Mouse (Mus musculus): Measurements from ENCODE around the gene Asic2. TPM values are rescaled to one million over a fixed set of nuclear protein-coding genes. Genes with fewer than 3 reads are reported as not detected.
A peak's percentile ranks its signal among the peaks of the same experiment; 100 is the strongest.

Asic2 gene
- polyA plus RNA-seq, 1 experiment from 2014 or later, result 0.47 TPM

GRCm38 (mm10) chr11:81570406-81570805 is 397.9 kb downstream of the Asic2 start:
- Histone ChIP-seq H3K4me2 (replicated peaks; ENCODE audit: low read depth) (no peak overlapping the region), H3K9ac (ENCODE audit: low read length) (no peak overlapping the region), H3K4me3 (ENCODE audit: low read depth, low read length) (no peak overlapping the region), H3K27me3 (ENCODE audit: control insufficient read depth, insufficient read depth, low read length) (no peaks in the 10 kb centered on the region), H3K36me3 (ENCODE audit: control insufficient read depth, insufficient read depth, low read length) (no peaks in the 10 kb centered on the region), H3K4me1 (replicated peaks; ENCODE audit: control insufficient read depth, insufficient read depth) (no peaks in the 10 kb centered on the region), H3K9me3 (ENCODE audit: control insufficient read depth, low read length) (no peaks in the 10 kb centered on the region), H3K27ac (replicated peaks) (no peak overlapping the region)
- WGBS, result 58% methylated on average over 3 of the region's 3 CpGs
- no peak for TF ChIP-seq EP300 (optimal IDR thresholded peaks at IDR 0.05)
- no peak for TF ChIP-seq CTCF (IDR thresholded peaks at IDR 0.05; ENCODE audit: low read depth)
- DNase-seq (ENCODE audit: low spot score) (no peak), ATAC-seq (ENCODE audit: low FRiP score, low TSS enrichment) (no peak)

GRCm38 (mm10) chr11:81564857-81565256 is 403.4 kb downstream of the Asic2 start:
- Histone ChIP-seq H3K4me3 (ENCODE audit: low read depth, low read length) (no peak overlapping the region), H3K36me3 (ENCODE audit: control insufficient read depth, insufficient read depth, low read length) (no peaks in the 10 kb centered on the region), H3K4me1 (replicated peaks; ENCODE audit: control insufficient read depth, insufficient read depth) (no peaks in the 10 kb centered on the region), H3K27ac (replicated peaks) (no peak overlapping the region), H3K9me3 (ENCODE audit: control insufficient read depth, low read length) (no peaks in the 10 kb centered on the region), H3K27me3 (ENCODE audit: control insufficient read depth, insufficient read depth, low read length) (no peaks in the 10 kb centered on the region), H3K9ac (ENCODE audit: low read length) (no peak overlapping the region), H3K4me2 (replicated peaks; ENCODE audit: low read depth) (no peak overlapping the region)
- ATAC-seq (ENCODE audit: low FRiP score, low TSS enrichment) (no peak), DNase-seq (ENCODE audit: low spot score) (no peak)
- TF ChIP-seq CTCF (IDR thresholded peaks at IDR 0.05; ENCODE audit: low read depth) (no peak), EP300 (optimal IDR thresholded peaks at IDR 0.05) (no peak)
- 81% methylated on average over 3 of the region's 3 CpGs for WGBS

GRCm38 (mm10) chr11:81560374-81560773 is 407.9 kb downstream of the Asic2 start:
- Histone ChIP-seq H3K27me3 (ENCODE audit: control insufficient read depth, insufficient read depth, low read length) (no peaks in the 10 kb centered on the region), H3K4me2 (replicated peaks; ENCODE audit: low read depth) (no peak overlapping the region), H3K9me3 (ENCODE audit: control insufficient read depth, low read length) (no peaks in the 10 kb centered on the region), H3K36me3 (ENCODE audit: control insufficient read depth, insufficient read depth, low read length) (no peaks in the 10 kb centered on the region), H3K4me3 (ENCODE audit: low read depth, low read length) (no peak overlapping the region), H3K4me1 (replicated peaks; ENCODE audit: control insufficient read depth, insufficient read depth) (no peaks in the 10 kb centered on the region), H3K27ac (replicated peaks) (no peak overlapping the region), H3K9ac (ENCODE audit: low read length) (no peak overlapping the region)
- TF ChIP-seq EP300 (optimal IDR thresholded peaks at IDR 0.05) (no peak), CTCF (IDR thresholded peaks at IDR 0.05; ENCODE audit: low read depth) (no peak)
- ATAC-seq (ENCODE audit: low FRiP score, low TSS enrichment), result no peak
- 71% methylated on average over 1 of the region's 1 CpGs for WGBS
- no peak for DNase-seq (ENCODE audit: low spot score)

GRCm38 (mm10) chr11:81543189-81543588 is 425.1 kb downstream of the Asic2 start:
- H3K4me3 ChIP-seq (ENCODE audit: low read depth, low read length), result no peak overlapping the region
- no peaks in the 10 kb centered on the region for H3K27me3 ChIP-seq (ENCODE audit: control insufficient read depth, insufficient read depth, low read length)
- ATAC-seq (ENCODE audit: low FRiP score, low TSS enrichment) (no peak), DNase-seq (ENCODE audit: low spot score) (no peak)
- H3K9me3 ChIP-seq (ENCODE audit: control insufficient read depth, low read length), result no peaks in the 10 kb centered on the region
- WGBS, result 69% methylated on average over 6 of the region's 6 CpGs
- no peak overlapping the region for H3K9ac ChIP-seq (ENCODE audit: low read length)
- no peaks in the 10 kb centered on the region for H3K4me1 ChIP-seq (replicated peaks; ENCODE audit: control insufficient read depth, insufficient read depth)
- no peaks in the 10 kb centered on the region for H3K36me3 ChIP-seq (ENCODE audit: control insufficient read depth, insufficient read depth, low read length)
- no peak overlapping the region for H3K4me2 ChIP-seq (replicated peaks; ENCODE audit: low read depth)
- H3K27ac ChIP-seq (replicated peaks), result no peak overlapping the region
- TF ChIP-seq EP300 (optimal IDR thresholded peaks at IDR 0.05) (no peak), CTCF (IDR thresholded peaks at IDR 0.05; ENCODE audit: low read depth) (no peak)

- Histone ChIP-seq H3K4me1 (replicated peaks; ENCODE audit: control insufficient read depth, insufficient read depth) (no peaks in the 10 kb centered on the region), H3K36me3 (ENCODE audit: control insufficient read depth, insufficient read depth, low read length) (no peaks in the 10 kb centered on the region), H3K9ac (ENCODE audit: low read length) (no peak overlapping the region), H3K27me3 (ENCODE audit: control insufficient read depth, insufficient read depth, low read length) (no peaks in the 10 kb centered on the region), H3K27ac (replicated peaks) (no peak overlapping the region), H3K4me3 (ENCODE audit: low read depth, low read length) (no peak overlapping the region), H3K4me2 (replicated peaks; ENCODE audit: low read depth) (no peak overlapping the region), H3K9me3 (ENCODE audit: control insufficient read depth, low read length) (no peaks in the 10 kb centered on the region)
- 50% methylated on average over 4 of the region's 4 CpGs for WGBS
- no peak for ATAC-seq (ENCODE audit: low FRiP score, low TSS enrichment)
- no peak for DNase-seq (ENCODE audit: low spot score)
- no peak for TF ChIP-seq CTCF (IDR thresholded peaks at IDR 0.05; ENCODE audit: low read depth)
- TF ChIP-seq EP300 (optimal IDR thresholded peaks at IDR 0.05), result no peak
Observed at GRCm38 (mm10) chr11:81535121-81535717, 433.0 kb downstream of the Asic2 start.

GRCm38 (mm10) chr11:81534686-81535085 is 433.6 kb downstream of the Asic2 start:
- 0 out of 2 replicates have a peak, but pooled peaks have one; percentile 49 for ATAC-seq (ENCODE audit: low FRiP score, low TSS enrichment)
- Histone ChIP-seq H3K9ac (ENCODE audit: low read length) (no peak overlapping the region), H3K4me2 (replicated peaks; ENCODE audit: low read depth) (no peak overlapping the region), H3K27me3 (ENCODE audit: control insufficient read depth, insufficient read depth, low read length) (no peaks in the 10 kb centered on the region), H3K4me1 (replicated peaks; ENCODE audit: control insufficient read depth, insufficient read depth) (no peaks in the 10 kb centered on the region), H3K36me3 (ENCODE audit: control insufficient read depth, insufficient read depth, low read length) (no peaks in the 10 kb centered on the region), H3K4me3 (ENCODE audit: low read depth, low read length) (no peak overlapping the region), H3K27ac (replicated peaks) (no peak overlapping the region), H3K9me3 (ENCODE audit: control insufficient read depth, low read length) (no peaks in the 10 kb centered on the region)
- TF ChIP-seq EP300 (optimal IDR thresholded peaks at IDR 0.05) (no peak), CTCF (IDR thresholded peaks at IDR 0.05; ENCODE audit: low read depth) (peak; percentile 86)
- DNase-seq (ENCODE audit: low spot score), result peak; percentile 65
- WGBS, result 4% methylated on average over 5 of the region's 5 CpGs

All from stomach, postnatal 0 days (tissue).